Mouse (Mus musculus) bone marrow, adult 2 months (tissue): ENCODE results near the gene Gm21985. TPM values are rescaled to one million over a fixed set of nuclear protein-coding genes. Genes with fewer than 3 reads are reported as not detected.

Experiments used
- H3K27ac ChIP-seq: fragments of 200-500 bp; 2 replicates; pipeline ENCODE4 v1.5.1; 2012; ENCODE audit warnings: low read depth, mild to moderate bottlenecking, control low read depth, inconsistent platforms, low read length; ENCODE audit not compliant: control insufficient read depth, poor library complexity, insufficient read depth
- H3K4me1 ChIP-seq: fragments of 200-500 bp; 2 replicates; pipeline ENCODE4 v1.6.1; 2011; ENCODE audit warnings: low read length; ENCODE audit not compliant: control insufficient read depth, insufficient read depth
- H3K4me3 ChIP-seq: fragments of 200-500 bp; replicated peaks from 2 replicates; pipeline ENCODE3; 2011; ENCODE audit warnings: mild to moderate bottlenecking, low read depth, low read length, control low read depth; ENCODE audit not compliant: control insufficient read depth
- CTCF ChIP-seq: fragments of 200-500 bp; IDR thresholded peaks from 2 replicates; pipeline ENCODE4 v1.5.1; 2011; ENCODE audit warnings: low read length, control low read depth; ENCODE audit not compliant: control insufficient read depth, insufficient read depth
- POLR2A ChIP-seq: fragments of 200-500 bp; IDR thresholded peaks from 2 replicates; pipeline ENCODE4 v1.6.1; 2011; ENCODE audit warnings: low read depth, mild to moderate bottlenecking, control low read depth, low read length, borderline replicate concordance; ENCODE audit not compliant: control insufficient read depth
- WGBS: fragments of 180-500 bp; shearing (Covaris S2); methylation state at CpG from one replicate; pipeline ENCODE4 v1.1.7; 2018; 5-methylcytosine and 5-hydroxymethylcytosine counted together
- polyA plus RNA-seq: library from polyadenylated mRNA; stranded (reverse); fragments of >200 nt; gene quantifications from 2 replicates; pipeline ENCODE4 v1.2.4, GENCODE M21; 2011; ENCODE audit warnings: low replicate concordance; ENCODE audit not compliant: missing spikeins, insufficient read depth, insufficient read length

Gene Gm21985
- polyA plus RNA-seq, 1 experiment: 0.85 TPM

DNA sequence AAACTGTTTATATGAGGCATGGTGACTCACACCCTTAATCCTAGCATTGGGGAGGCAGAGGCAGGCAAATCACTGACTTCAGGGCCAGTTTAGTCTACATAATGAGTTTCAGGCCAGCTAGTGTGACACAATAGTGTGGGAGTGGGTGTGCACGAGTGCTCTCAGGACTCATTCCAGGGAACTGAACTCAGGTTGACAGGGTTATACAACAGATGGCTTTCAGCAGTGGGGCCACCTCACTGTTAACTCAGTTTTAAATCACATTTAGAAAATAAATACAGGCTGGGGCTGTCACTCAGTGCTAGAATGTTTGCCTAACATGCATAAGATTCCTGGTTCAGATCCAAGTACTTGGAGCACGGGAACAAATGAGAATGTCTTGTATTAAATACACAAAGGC lies 93.5 kb downstream of the Gm21985 start:
- Histone ChIP-seq H3K4me1 (no peaks in the 10 kb centered on the region), H3K4me3 (no peak overlapping the region), H3K27ac (no peak overlapping the region)
- WGBS: 92% methylated on average over 2 of the region's 2 CpGs
- TF ChIP-seq POLR2A (no peak), CTCF (no peak)

GRCm38 (mm10) chr2:112360012-112360780 lies 94.1 kb downstream of the Gm21985 start:
- Histone ChIP-seq H3K4me1 (no peaks in the 10 kb centered on the region), H3K27ac (no peak overlapping the region), H3K4me3 (no peak overlapping the region)
- TF ChIP-seq POLR2A (no peak), CTCF (no peak)
- WGBS: 92% methylated on average over 12 of the region's 12 CpGs

DNA sequence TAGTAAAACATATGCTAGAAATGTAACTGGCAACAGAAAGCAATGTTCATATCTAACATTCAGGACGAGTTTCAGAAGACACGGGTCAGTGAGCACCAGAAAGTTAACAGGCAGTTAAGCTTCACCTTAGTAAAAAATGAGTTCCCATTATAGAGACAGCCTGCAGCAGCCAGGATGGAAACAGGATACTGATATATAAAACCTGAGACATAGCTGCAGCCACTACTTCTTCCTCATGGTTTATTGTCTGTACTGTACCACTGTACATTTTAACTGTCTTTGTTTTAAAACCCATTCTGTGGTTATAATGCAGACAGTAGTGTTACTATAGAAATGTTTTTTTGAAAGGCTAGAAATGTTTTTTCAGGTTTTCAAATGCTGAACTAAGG lies 94.7 kb downstream of the Gm21985 start:
- Histone ChIP-seq H3K4me3 (no peak overlapping the region), H3K27ac (no peak overlapping the region), H3K4me1 (no peaks in the 10 kb centered on the region)
- TF ChIP-seq POLR2A: no peak
- TF ChIP-seq CTCF: no peak
- 80% methylated on average over 2 of the region's 2 CpGs for WGBS

DNA sequence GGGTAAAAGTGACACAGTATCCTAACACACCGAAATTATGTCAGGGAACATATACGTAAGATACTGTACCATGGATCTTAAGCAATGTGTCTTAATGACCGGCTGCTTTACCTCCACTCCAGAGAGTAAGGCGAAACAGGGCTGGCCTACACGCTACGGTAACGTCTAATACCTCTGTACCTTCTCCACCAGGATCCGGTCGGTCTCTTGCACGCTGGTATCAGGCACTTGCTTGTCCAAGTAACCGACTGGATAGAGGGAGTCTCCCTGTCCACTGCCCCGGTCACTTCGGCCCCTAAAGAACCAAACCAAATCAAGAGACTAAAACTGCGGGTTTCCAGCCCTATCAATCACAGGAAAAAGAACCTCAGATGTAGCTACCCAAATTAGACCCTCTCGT lies 101.1 kb downstream of the Gm21985 start:
- no peaks in the 10 kb centered on the region; the same call in 1 of the 2 replicates for H3K4me1 ChIP-seq
- TF ChIP-seq POLR2A (no peak), CTCF (no peak)
- H3K4me3 ChIP-seq: peak overlapping the region; percentile 93
- no peak overlapping the region for H3K27ac ChIP-seq
- WGBS: 16% methylated on average over 15 of the region's 15 CpGs

- Histone ChIP-seq H3K27ac (peak within 1 kb of the TSS; percentile 52), H3K4me1 (no peaks in the 10 kb centered on the region; the same call in 1 of the 2 replicates), H3K4me3 (peak within 1 kb of the TSS; percentile 93)
- TF ChIP-seq POLR2A (peak; percentile 78; the same call in 1 of the 2 replicates), CTCF (peak; percentile 5; the same call in 1 of the 2 replicates)
- 2% methylated on average over 46 of the region's 46 CpGs for WGBS
These were observed 101.9 kb downstream of the Gm21985 start, which contains the start of gene Emc4 for GRCm38 (mm10) chr2:112367726-112368673. Gene Emc4 (minus strand): TSS chr2:112368027.

- TF ChIP-seq POLR2A (no peak), CTCF (no peak)
- no peaks in the 10 kb centered on the region; the same call in 1 of the 2 replicates for H3K4me1 ChIP-seq
- no peak overlapping the region for H3K4me3 ChIP-seq
- no peak overlapping the region for H3K27ac ChIP-seq
- 52% methylated on average over 5 of the region's 5 CpGs for WGBS
These were observed 103.8 kb downstream of the Gm21985 start for GRCm38 (mm10) chr2:112369941-112370340.

- WGBS: 73% methylated on average over 4 of the region's 4 CpGs
- H3K27ac ChIP-seq: no peak overlapping the region
- H3K4me3 ChIP-seq: no peak overlapping the region
- TF ChIP-seq POLR2A (no peak), CTCF (no peak)
- no peaks in the 10 kb centered on the region for H3K4me1 ChIP-seq
These were observed 107.0 kb downstream of the Gm21985 start for GRCm38 (mm10) chr2:112373141-112373540.

- no peak overlapping the region for H3K27ac ChIP-seq
- TF ChIP-seq POLR2A (no peak), CTCF (no peak)
- no peak overlapping the region for H3K4me3 ChIP-seq
- 4% methylated on average over 5 of the region's 5 CpGs for WGBS
- H3K4me1 ChIP-seq: no peaks in the 10 kb centered on the region
These were observed 108.5 kb downstream of the Gm21985 start for GRCm38 (mm10) chr2:112374610-112375009.
